Mouse (Mus musculus): Measurements from ENCODE around the gene Gsto1. TPM values are rescaled to one million over a fixed set of nuclear protein-coding genes. Genes with fewer than 3 reads are reported as not detected.

Gene Gsto1
- 137 and 142 TPM in 2 replicates for polyA plus RNA-seq (2015; fragmentation: Nextera tagmentation; extraction: Ambion mirVana)

DNA sequence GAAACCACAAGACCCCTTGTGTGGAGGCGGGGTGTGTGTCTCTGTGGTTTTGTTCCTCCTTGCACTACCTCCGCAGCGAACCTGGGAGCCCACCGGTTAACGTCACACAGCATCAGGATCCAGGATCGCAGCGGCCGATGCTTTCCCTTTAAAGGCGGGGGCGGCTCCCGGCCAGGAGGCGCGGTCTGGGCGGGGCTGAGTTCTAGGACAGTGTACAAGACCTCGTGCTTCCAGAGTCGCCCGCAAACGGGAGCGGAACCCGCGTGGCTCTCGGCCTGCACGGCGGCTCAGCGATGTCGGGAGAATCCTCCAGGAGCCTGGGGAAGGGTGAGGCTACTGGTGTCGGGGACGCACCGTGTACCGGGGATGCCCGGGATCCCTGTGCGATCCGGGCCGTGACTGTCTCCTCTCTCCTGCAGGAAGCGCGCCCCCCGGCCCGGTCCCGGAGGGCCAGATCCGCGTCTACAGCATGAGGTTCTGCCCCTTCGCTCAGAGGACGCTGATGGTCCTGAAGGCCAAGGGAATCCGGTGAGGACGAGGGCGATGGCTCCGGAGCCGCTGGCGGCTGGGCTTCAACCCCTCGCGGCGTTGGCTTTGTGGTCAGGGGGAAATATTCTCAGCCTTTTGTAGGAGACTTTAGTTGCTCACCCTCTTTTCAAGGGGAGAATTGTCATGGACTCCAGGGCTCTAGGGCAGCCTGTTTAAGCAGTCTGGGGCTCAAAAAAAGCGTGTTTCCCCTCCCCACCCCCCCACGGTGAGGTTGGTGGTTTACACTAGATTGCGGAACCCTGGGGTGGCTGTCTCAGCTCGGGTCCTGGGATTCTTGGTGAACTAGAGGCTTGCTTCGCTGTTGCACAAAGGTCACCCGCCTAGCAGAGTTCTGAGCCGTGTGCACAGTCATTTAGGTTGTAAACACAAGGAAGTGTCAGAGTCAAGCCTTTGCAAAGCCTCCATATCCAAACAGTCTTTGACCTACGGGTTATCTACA, at the start of gene Gsto1:
Gene Gsto1 (plus strand): TSS at position 175 of the 988 bp plus-strand sequence.
- Histone ChIP-seq H3K36me3 (peaks cover 10% of the 10 kb centered on the region; the same call in 1 of the 2 replicates), H3K9me3 (no peaks in the 10 kb centered on the region), H3K4me3 (peak within 1 kb of the TSS; percentile 77), H3K27ac (replicated peaks) (peak within 1 kb of the TSS; percentile 59), H3K4me1 (replicated peaks) (peaks cover 26% of the 10 kb centered on the region), H3K27me3 (no peaks in the 10 kb centered on the region), H3K4me2 (peak within 1 kb of the TSS; percentile 97), H3K9ac (peak within 1 kb of the TSS; percentile 86)
- ATAC-seq (ENCODE audit: low read depth) = peak; percentile 95
- WGBS = 1% methylated on average over 60 of the region's 60 CpGs

GRCm38 (mm10) chr19:47812091-47812490, 42.7 kb upstream of the Gsto1 start:
- Histone ChIP-seq H3K9me3 (no peaks in the 10 kb centered on the region), H3K4me2 (no peak overlapping the region), H3K4me1 (replicated peaks) (no peaks in the 10 kb centered on the region), H3K9ac (no peak overlapping the region), H3K36me3 (no peaks in the 10 kb centered on the region), H3K4me3 (no peak overlapping the region), H3K27ac (replicated peaks) (no peak overlapping the region), H3K27me3 (no peaks in the 10 kb centered on the region)
- no peak for ATAC-seq (ENCODE audit: low read depth)
- 78% methylated on average over 10 of the region's 10 CpGs for WGBS

DNA sequence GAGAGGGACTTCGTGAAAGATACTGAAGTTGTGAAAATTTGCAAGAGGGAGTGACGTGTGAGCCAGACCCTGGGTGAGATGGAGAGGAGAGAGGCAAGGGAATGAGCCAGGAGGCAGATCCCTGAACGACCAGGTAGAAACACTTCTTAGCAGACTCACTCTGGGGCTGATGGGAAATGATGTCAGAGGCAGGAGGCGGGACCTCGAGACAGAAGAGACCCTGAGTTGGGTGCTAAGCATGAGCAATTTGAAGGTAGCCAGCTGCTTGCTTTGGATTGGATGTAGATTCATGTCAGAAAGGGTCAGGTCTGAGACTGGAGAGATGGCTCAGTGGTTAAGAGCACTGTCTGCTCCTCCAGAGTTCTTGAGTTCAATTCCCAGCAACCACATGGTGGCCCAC, 40.0 kb upstream of the Gsto1 start:
- no peak for ATAC-seq (ENCODE audit: low read depth)
- Histone ChIP-seq H3K36me3 (no peaks in the 10 kb centered on the region), H3K4me2 (no peak overlapping the region), H3K27ac (replicated peaks) (no peak overlapping the region), H3K4me1 (replicated peaks) (no peaks in the 10 kb centered on the region), H3K9me3 (no peaks in the 10 kb centered on the region), H3K9ac (no peak overlapping the region), H3K27me3 (no peaks in the 10 kb centered on the region), H3K4me3 (no peak overlapping the region)
- 84% methylated on average over 5 of the region's 5 CpGs for WGBS

DNA sequence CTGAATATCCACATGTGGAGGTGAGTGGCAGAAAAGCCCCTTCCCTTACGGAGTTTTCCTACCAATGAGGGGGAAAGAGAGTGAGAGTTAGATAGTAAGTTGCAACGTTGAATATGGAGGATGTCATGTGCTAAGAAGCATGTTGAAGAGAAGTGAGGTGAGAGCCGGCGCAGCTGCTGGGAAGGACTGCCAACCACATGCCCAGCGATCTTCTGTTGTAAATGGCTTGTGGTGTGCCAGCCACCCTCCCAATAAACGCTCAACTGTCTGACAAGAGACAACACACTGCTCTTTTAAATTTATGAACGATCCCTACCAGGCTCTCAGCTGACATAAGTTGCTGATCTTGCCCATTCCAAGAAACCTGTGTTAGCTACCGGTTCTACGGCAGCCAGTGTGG, 37.1 kb upstream of the Gsto1 start:
- 83% methylated on average over 9 of the region's 9 CpGs for WGBS

DNA sequence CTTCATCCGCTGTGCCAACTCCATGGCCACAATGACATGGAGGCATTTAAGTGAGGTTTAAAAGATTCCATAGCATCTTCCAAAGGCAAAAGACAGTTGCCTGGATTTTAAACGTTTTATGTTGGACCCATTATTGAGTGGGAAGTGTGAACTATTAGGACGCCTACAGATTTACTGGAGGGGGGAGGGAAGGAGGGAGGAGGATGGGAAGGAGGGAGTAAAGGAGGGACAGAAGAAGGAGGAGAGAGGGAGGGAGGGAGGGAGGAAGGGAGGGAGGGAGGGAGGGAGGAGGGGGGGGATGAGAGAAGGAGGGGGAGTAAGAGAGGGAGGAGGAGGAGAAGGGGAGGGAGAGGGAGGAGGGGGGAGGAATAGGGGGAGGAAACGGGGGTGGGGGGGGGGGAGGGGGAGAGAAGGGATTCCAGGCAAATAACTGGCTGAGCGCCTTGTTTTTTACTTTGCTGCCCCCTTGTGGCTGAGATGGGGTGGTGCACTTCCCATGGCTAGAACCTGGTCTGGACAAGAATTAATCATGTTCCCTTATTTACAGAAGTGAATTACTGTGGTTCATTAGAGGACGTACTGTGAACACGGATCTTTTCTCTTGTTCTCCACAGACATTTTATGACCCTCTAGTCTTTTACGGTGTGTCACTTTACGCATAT, 33.8 kb upstream of the Gsto1 start:
- 16% methylated on average over 8 of the region's 9 CpGs for WGBS
- 0 out of 2 replicates have a peak, but pooled peaks have one; percentile 27 for ATAC-seq (ENCODE audit: low read depth)

More for the DNA sequence above, 37.1 kb upstream of the Gsto1 start:
- peaks cover 5% of the 10 kb centered on the region; the same call in 1 of the 2 replicates for H3K4me1 ChIP-seq (replicated peaks)
- H3K27me3 ChIP-seq = peaks cover 5% of the 10 kb centered on the region; the same call in 1 of the 2 replicates
- no peaks in the 10 kb centered on the region for H3K36me3 ChIP-seq
- H3K4me3 ChIP-seq = no peak overlapping the region
- no peak overlapping the region for H3K4me2 ChIP-seq
- no peaks in the 10 kb centered on the region for H3K9me3 ChIP-seq
- no peak overlapping the region for H3K9ac ChIP-seq
- H3K27ac ChIP-seq (replicated peaks) = no peak overlapping the region
- no peak for ATAC-seq (ENCODE audit: low read depth)

GRCm38 (mm10) chr19:47821494-47821872, 33.3 kb upstream of the Gsto1 start:
- no peaks in the 10 kb centered on the region for H3K9me3 ChIP-seq
- 64% methylated on average over 7 of the region's 7 CpGs for WGBS
- H3K4me2 ChIP-seq = no peak overlapping the region
- H3K36me3 ChIP-seq = no peaks in the 10 kb centered on the region
- peaks cover 12% of the 10 kb centered on the region; the same call in 1 of the 2 replicates for H3K27me3 ChIP-seq
- no peak overlapping the region for H3K4me3 ChIP-seq
- H3K27ac ChIP-seq (replicated peaks) = no peak overlapping the region
- H3K4me1 ChIP-seq (replicated peaks) = peaks cover 5% of the 10 kb centered on the region; the same call in 1 of the 2 replicates
- H3K9ac ChIP-seq = no peak overlapping the region
- 0 out of 2 replicates have a peak, but pooled peaks have one; percentile 15 for ATAC-seq (ENCODE audit: low read depth)

More for the DNA sequence above, 33.8 kb upstream of the Gsto1 start:
- H3K9ac ChIP-seq = no peak overlapping the region
- no peaks in the 10 kb centered on the region for H3K36me3 ChIP-seq
- no peak overlapping the region for H3K4me2 ChIP-seq
- no peak overlapping the region for H3K4me3 ChIP-seq
- H3K27me3 ChIP-seq = peaks cover 12% of the 10 kb centered on the region; the same call in 1 of the 2 replicates
- H3K9me3 ChIP-seq = no peaks in the 10 kb centered on the region
- no peak overlapping the region for H3K27ac ChIP-seq (replicated peaks)
- peaks cover 5% of the 10 kb centered on the region; the same call in 1 of the 2 replicates for H3K4me1 ChIP-seq (replicated peaks)

- WGBS = 22% methylated on average over 8 of the region's 8 CpGs
These were observed 32.5 kb upstream of the Gsto1 start for GRCm38 (mm10) chr19:47822143-47822796.

GRCm38 (mm10) chr19:47824026-47824425, 30.7 kb upstream of the Gsto1 start:
- H3K36me3 ChIP-seq = no peaks in the 10 kb centered on the region
- 86% methylated on average over 5 of the region's 5 CpGs for whole genome bisulfite sequencing
- H3K27me3 ChIP-seq = peaks cover 12% of the 10 kb centered on the region; the same call in 1 of the 2 replicates
- ATAC-seq (ENCODE audit: low read depth) = no peak
- H3K9ac ChIP-seq = no peak overlapping the region
- H3K4me3 ChIP-seq = no peak overlapping the region
- H3K9me3 ChIP-seq = no peaks in the 10 kb centered on the region
- H3K4me1 ChIP-seq (replicated peaks) = peaks cover 5% of the 10 kb centered on the region; the same call in 1 of the 2 replicates
- no peak overlapping the region for H3K4me2 ChIP-seq
- H3K27ac ChIP-seq (replicated peaks) = no peak overlapping the region

More at GRCm38 (mm10) chr19:47822143-47822796, 32.5 kb upstream of the Gsto1 start:
- H3K36me3 ChIP-seq = no peaks in the 10 kb centered on the region
- no peak overlapping the region for H3K27ac ChIP-seq (replicated peaks)
- no peaks in the 10 kb centered on the region for H3K9me3 ChIP-seq
- H3K9ac ChIP-seq = 0 out of 2 replicates have a peak overlapping the region, but pooled peaks have one; percentile 34
- peak overlapping the region; percentile 20; the same call in 1 of the 2 replicates for H3K4me2 ChIP-seq
- peaks cover 12% of the 10 kb centered on the region; the same call in 1 of the 2 replicates for H3K27me3 ChIP-seq
- H3K4me1 ChIP-seq (replicated peaks) = peaks cover 5% of the 10 kb centered on the region; the same call in 1 of the 2 replicates
- no peak overlapping the region for H3K4me3 ChIP-seq
- no peak; the same call in 1 of the 2 replicates for ATAC-seq (ENCODE audit: low read depth)

- no peaks in the 10 kb centered on the region for H3K9me3 ChIP-seq
- H3K4me1 ChIP-seq (replicated peaks) = no peaks in the 10 kb centered on the region
- no peak for ATAC-seq (ENCODE audit: low read depth)
- 88% methylated on average over 14 of the region's 14 CpGs for WGBS
- no peaks in the 10 kb centered on the region for H3K36me3 ChIP-seq
- H3K9ac ChIP-seq = no peak overlapping the region
- no peak overlapping the region for H3K27ac ChIP-seq (replicated peaks)
- no peaks in the 10 kb centered on the region for H3K27me3 ChIP-seq
- no peak overlapping the region for H3K4me3 ChIP-seq
- H3K4me2 ChIP-seq = no peak overlapping the region
These were observed 24.8 kb upstream of the Gsto1 start for GRCm38 (mm10) chr19:47829913-47830450.

GRCm38 (mm10) chr19:47831111-47831510, 23.7 kb upstream of the Gsto1 start:
- no peak overlapping the region for H3K4me3 ChIP-seq
- no peaks in the 10 kb centered on the region for H3K27me3 ChIP-seq
- no peaks in the 10 kb centered on the region for H3K4me1 ChIP-seq (replicated peaks)
- 95% methylated on average over 8 of the region's 8 CpGs for WGBS
- no peak overlapping the region for H3K27ac ChIP-seq (replicated peaks)
- H3K36me3 ChIP-seq = no peaks in the 10 kb centered on the region
- no peaks in the 10 kb centered on the region for H3K9me3 ChIP-seq
- no peak overlapping the region for H3K9ac ChIP-seq
- no peak overlapping the region for H3K4me2 ChIP-seq
- no peak for ATAC-seq (ENCODE audit: low read depth)

DNA sequence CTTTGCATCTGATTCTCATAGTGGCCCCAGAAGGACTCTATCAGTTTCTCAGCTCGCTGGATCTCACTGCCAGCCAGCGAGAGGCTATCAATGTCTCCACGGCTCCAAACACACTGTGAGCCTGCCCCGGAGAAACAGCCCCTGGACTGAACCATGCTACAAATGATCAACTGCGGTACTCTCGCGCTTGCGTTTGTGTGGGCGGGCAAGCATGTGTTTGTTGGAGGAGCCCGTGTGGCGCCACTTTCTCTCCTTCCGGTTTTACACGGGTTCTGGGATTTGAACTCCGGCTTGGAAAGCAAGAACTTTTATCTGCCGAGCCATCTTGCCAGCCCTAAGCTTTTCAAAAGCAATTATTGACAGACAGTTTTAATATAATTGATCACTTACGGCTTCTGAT, 22.5 kb upstream of the Gsto1 start:
- WGBS = 87% methylated on average over 16 of the region's 16 CpGs

More for the DNA sequence above, 22.5 kb upstream of the Gsto1 start:
- Histone ChIP-seq H3K4me3 (no peak overlapping the region), H3K36me3 (no peaks in the 10 kb centered on the region), H3K27me3 (peaks cover 6% of the 10 kb centered on the region; the same call in 1 of the 2 replicates), H3K9me3 (no peaks in the 10 kb centered on the region), H3K4me1 (replicated peaks) (peaks cover 4% of the 10 kb centered on the region; the same call in 1 of the 2 replicates), H3K27ac (replicated peaks) (no peak overlapping the region), H3K9ac (no peak overlapping the region), H3K4me2 (no peak overlapping the region)
- ATAC-seq (ENCODE audit: low read depth) = no peak
